Mouse (Mus musculus) layer of hippocampus, postnatal 36 days (tissue): ENCODE measurements around the gene Mapkapk5. TPM values are rescaled to one million over a fixed set of nuclear protein-coding genes. Genes with fewer than 3 reads are reported as not detected.

Source experiments
- DNase-seq, 2 experiments: peaks; one replicate each; pipeline ENCODE4 v3.0.0; 2022
- total RNA-seq, 2 experiments: library from RNA; stranded (reverse); gene quantifications; 2 replicates each; pipeline ENCODE4 v1.2.3; 2021

Gene Mapkapk5
- total RNA-seq, 2 experiments from 2014 or later: 75.1 to 83.8 TPM

- no peak for DNase-seq
Observed at GRCm38 (mm10) chr5:121484801-121485200, 60.9 kb downstream of the Mapkapk5 start.

- no peak for DNase-seq
Observed at GRCm38 (mm10) chr5:121477680-121478079, 68.0 kb downstream of the Mapkapk5 start.

GRCm38 (mm10) chr5:121476040-121476439 lies 69.7 kb downstream of the Mapkapk5 start:
- no peak for DNase-seq

Other genes starting within 250 kb of the Mapkapk5 start
- gene Trafd1, start 160.3 kb downstream of the Mapkapk5 start, total RNA-seq: 10 to 100 TPM; 75.3 to 78.4 TPM
- 10 to 100 TPM; 43.4 to 45.5 TPM for gene Naa25, start 148.0 kb downstream of the Mapkapk5 start, total RNA-seq
- 1 to 10 TPM; 8.1 to 8.8 TPM for gene Tmem116, start 94.0 kb downstream of the Mapkapk5 start, total RNA-seq
- 100 to 1,000 TPM; 145 to 147 TPM for gene Erp29, start 93.4 kb downstream of the Mapkapk5 start, total RNA-seq
- under 1 TPM; 0.13 to 0.15 TPM for gene Adam1b, start 42.5 kb downstream of the Mapkapk5 start, total RNA-seq
- gene Adam1a, start 423 bp downstream of the Mapkapk5 start, total RNA-seq: 10 to 100 TPM; 17.3 to 19.8 TPM
- 1 to 10 TPM in 1 of 2 experiments, not detected in 1; 2.3 TPM for gene Gm42878, start 423 bp downstream of the Mapkapk5 start, total RNA-seq
- gene Aldh2, start 47.9 kb upstream of the Mapkapk5 start, total RNA-seq: 100 to 1,000 TPM; 111 to 121 TPM
- 1 to 10 TPM; 6.8 to 7.8 TPM for gene Acad12, start 73.0 kb upstream of the Mapkapk5 start, total RNA-seq
- 1 to 10 TPM; 3.7 to 4.1 TPM for gene Acad10, start 114.6 kb upstream of the Mapkapk5 start, total RNA-seq
- gene Brap, start 114.7 kb upstream of the Mapkapk5 start, total RNA-seq: 10 to 100 TPM; 63.6 to 65.5 TPM
- 100 to 1,000 TPM; 184 to 240 TPM for gene Atxn2, start 165.4 kb upstream of the Mapkapk5 start, total RNA-seq